Mouse (Mus musculus): Measurements from ENCODE around the gene Ica1. TPM values are rescaled to one million over a fixed set of nuclear protein-coding genes. Genes with fewer than 3 reads are reported as not detected.

Gene Ica1
- polyA plus RNA-seq, 1 experiment from 2014 or later, result 35.6 TPM

DNA sequence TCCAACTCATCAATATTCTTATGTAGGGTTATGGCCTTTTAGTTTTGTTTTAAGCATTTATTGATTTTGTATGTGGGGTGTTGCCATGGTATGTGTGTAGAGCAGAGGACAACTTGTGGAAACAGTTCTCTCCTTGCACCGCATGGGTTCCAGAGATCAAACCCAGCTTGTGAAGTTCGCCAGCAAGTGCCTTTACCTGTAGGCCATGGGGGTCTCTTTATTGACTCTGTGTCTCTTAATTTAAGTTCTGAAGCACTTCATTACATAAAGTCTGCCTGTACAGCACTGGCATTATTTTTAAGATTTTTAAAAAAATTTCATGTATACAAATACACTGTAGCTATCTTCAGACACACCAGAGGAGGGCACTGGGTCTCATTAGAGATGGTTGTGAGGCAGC lies 118.2 kb downstream of the Ica1 start:
- H3K27ac ChIP-seq (ENCODE audit: low read length), result no peak overlapping the region
- no peak overlapping the region for H3K4me2 ChIP-seq (ENCODE audit: low read depth, low read length)
- H3K27me3 ChIP-seq (ENCODE audit: control insufficient read depth, insufficient read depth, low read length), result no peaks in the 10 kb centered on the region
- 90% methylated on average over 2 of the region's 2 CpGs for WGBS
- no peak overlapping the region for H3K4me3 ChIP-seq (replicated peaks; ENCODE audit: low read length)
- H3K4me1 ChIP-seq (ENCODE audit: control insufficient read depth, insufficient read depth, low read length), result peaks cover 3% of the 10 kb centered on the region; the same call in 1 of the 2 replicates
- no peaks in the 10 kb centered on the region for H3K9me3 ChIP-seq (replicated peaks; ENCODE audit: control insufficient read depth, low read length)
- no peak for ATAC-seq (ENCODE audit: insufficient read depth, low FRiP score)
- no peak overlapping the region for H3K9ac ChIP-seq (ENCODE audit: low read length)
- H3K36me3 ChIP-seq (ENCODE audit: control insufficient read depth, insufficient read depth, low read length), result no peaks in the 10 kb centered on the region

DNA sequence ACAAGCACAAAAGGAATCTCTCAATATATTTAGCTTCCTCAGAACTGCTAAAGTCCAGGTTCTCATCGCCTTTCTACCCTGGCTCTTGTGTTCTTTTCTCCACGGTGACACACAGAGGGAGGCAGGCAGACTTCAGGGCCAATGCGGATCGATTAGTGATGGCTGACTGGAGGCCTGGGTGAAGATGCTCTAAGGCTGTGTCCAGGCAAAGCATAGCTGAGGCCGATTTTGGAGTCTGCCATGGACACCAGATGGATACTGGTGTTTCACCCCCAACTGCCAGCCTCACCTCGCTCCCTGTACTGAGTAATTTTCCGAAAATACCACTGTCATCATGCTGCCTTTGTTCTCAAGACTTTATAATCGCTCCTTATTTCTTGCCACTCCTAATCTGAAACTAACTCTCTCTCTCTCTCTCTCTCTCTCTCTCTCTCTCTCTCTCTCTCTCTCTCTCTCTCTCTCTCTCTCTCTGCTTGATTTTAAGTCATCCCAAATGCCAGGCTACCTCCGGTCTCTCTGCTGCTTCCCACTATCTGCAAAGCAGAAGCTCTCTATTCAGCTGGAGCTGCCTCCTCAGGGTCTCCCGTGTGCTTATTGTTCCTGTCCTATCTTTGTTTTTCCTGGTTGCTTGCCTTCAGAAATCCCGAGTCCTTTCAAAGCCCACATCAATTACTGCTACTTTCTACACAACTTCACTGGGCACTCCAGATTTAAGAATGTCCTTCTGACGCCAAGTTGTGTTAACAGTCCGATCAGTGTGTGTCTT lies 118.9 kb downstream of the Ica1 start:
- H3K36me3 ChIP-seq (ENCODE audit: control insufficient read depth, insufficient read depth, low read length), result no peaks in the 10 kb centered on the region
- H3K4me3 ChIP-seq (replicated peaks; ENCODE audit: low read length), result no peak overlapping the region
- no peak overlapping the region for H3K9ac ChIP-seq (ENCODE audit: low read length)
- H3K9me3 ChIP-seq (replicated peaks; ENCODE audit: control insufficient read depth, low read length), result no peaks in the 10 kb centered on the region
- WGBS, result 67% methylated on average over 13 of the region's 13 CpGs
- no peaks in the 10 kb centered on the region for H3K27me3 ChIP-seq (ENCODE audit: control insufficient read depth, insufficient read depth, low read length)
- no peak for ATAC-seq (ENCODE audit: insufficient read depth, low FRiP score)
- H3K4me1 ChIP-seq (ENCODE audit: control insufficient read depth, insufficient read depth, low read length), result peaks cover 3% of the 10 kb centered on the region; the same call in 1 of the 2 replicates
- no peak overlapping the region for H3K4me2 ChIP-seq (ENCODE audit: low read depth, low read length)
- no peak overlapping the region for H3K27ac ChIP-seq (ENCODE audit: low read length)

DNA sequence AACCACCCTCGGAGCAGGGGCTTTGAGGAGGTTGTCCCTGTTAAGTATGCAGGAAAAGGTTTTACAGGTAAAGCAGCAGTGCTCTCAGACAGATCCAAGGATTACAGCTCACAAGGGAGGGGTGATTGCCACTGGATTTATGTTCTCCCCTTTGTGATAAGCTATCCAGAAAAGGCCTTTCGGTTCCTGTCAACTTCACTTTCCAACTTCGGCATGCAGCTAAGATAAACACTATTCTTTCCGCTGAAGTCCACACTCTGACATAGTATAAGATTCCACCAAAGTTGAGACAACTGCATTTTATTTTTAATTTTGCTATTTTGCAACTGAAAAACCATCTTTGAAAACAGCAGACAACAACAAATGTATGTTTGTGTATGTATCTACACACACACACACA lies 119.9 kb downstream of the Ica1 start:
- no peak overlapping the region for H3K4me3 ChIP-seq (replicated peaks; ENCODE audit: low read length)
- no peak overlapping the region for H3K4me2 ChIP-seq (ENCODE audit: low read depth, low read length)
- no peak overlapping the region for H3K27ac ChIP-seq (ENCODE audit: low read length)
- WGBS, result 21% methylated on average over 4 of the region's 4 CpGs
- no peaks in the 10 kb centered on the region for H3K9me3 ChIP-seq (replicated peaks; ENCODE audit: control insufficient read depth, low read length)
- H3K4me1 ChIP-seq (ENCODE audit: control insufficient read depth, insufficient read depth, low read length), result peaks cover 3% of the 10 kb centered on the region; the same call in 1 of the 2 replicates
- no peaks in the 10 kb centered on the region for H3K36me3 ChIP-seq (ENCODE audit: control insufficient read depth, insufficient read depth, low read length)
- H3K9ac ChIP-seq (ENCODE audit: low read length), result no peak overlapping the region
- no peaks in the 10 kb centered on the region for H3K27me3 ChIP-seq (ENCODE audit: control insufficient read depth, insufficient read depth, low read length)
- ATAC-seq (ENCODE audit: insufficient read depth, low FRiP score), result no peak

DNA sequence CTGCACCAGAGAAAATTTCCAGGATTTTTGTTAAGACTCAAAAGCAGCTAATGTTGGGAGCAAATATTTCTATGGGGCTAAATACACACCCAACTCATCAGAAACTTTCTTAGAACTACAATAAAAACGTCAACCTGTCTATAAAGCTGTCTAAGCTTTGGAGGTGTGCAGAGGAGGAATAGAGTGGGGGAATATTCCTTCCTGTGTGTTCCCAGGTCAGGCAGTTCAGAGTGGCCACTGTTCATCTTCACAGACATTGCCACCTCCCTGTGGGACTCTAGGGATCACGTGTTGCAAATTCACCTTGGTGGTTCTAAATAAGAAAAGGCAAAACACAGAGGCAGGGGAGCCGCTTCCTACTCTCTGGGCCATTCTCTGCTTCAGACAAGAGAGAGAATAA lies 120.8 kb downstream of the Ica1 start:
- Histone ChIP-seq H3K4me1 (ENCODE audit: control insufficient read depth, insufficient read depth, low read length) (peaks cover 3% of the 10 kb centered on the region; the same call in 1 of the 2 replicates), H3K27ac (ENCODE audit: low read length) (no peak overlapping the region), H3K4me3 (replicated peaks; ENCODE audit: low read length) (no peak overlapping the region), H3K9me3 (replicated peaks; ENCODE audit: control insufficient read depth, low read length) (no peaks in the 10 kb centered on the region), H3K4me2 (ENCODE audit: low read depth, low read length) (no peak overlapping the region), H3K27me3 (ENCODE audit: control insufficient read depth, insufficient read depth, low read length) (no peaks in the 10 kb centered on the region), H3K9ac (ENCODE audit: low read length) (no peak overlapping the region), H3K36me3 (ENCODE audit: control insufficient read depth, insufficient read depth, low read length) (no peaks in the 10 kb centered on the region)
- ATAC-seq (ENCODE audit: insufficient read depth, low FRiP score), result no peak
- WGBS, result 70% methylated on average over 3 of the region's 3 CpGs

DNA sequence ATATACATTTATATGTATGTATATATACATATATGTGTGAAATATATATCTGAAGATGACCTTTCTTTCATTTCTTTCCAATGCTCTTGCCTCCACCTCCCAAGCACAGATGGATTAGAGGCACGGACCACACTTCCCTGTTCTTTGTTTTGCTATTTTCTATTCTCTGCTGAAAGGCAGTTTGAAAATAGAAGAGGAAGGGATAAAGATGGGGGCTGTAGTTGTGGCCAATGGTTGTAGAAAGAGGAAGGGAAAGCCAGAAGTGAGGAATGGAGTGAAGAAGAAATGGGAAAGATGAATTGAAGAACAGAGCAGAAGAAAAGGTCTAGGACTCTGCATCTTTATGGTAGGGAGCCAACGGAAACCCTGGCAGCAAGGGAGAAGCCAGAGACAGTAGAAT lies 122.8 kb downstream of the Ica1 start:
- no peak overlapping the region for H3K9ac ChIP-seq (ENCODE audit: low read length)
- 79% methylated on average over 2 of the region's 2 CpGs for WGBS
- ATAC-seq (ENCODE audit: insufficient read depth, low FRiP score), result no peak
- no peak overlapping the region for H3K4me3 ChIP-seq (replicated peaks; ENCODE audit: low read length)
- no peaks in the 10 kb centered on the region for H3K9me3 ChIP-seq (replicated peaks; ENCODE audit: control insufficient read depth, low read length)
- no peak overlapping the region for H3K4me2 ChIP-seq (ENCODE audit: low read depth, low read length)
- H3K27me3 ChIP-seq (ENCODE audit: control insufficient read depth, insufficient read depth, low read length), result no peaks in the 10 kb centered on the region
- H3K4me1 ChIP-seq (ENCODE audit: control insufficient read depth, insufficient read depth, low read length), result peaks cover 3% of the 10 kb centered on the region; the same call in 1 of the 2 replicates
- no peaks in the 10 kb centered on the region for H3K36me3 ChIP-seq (ENCODE audit: control insufficient read depth, insufficient read depth, low read length)
- no peak overlapping the region for H3K27ac ChIP-seq (ENCODE audit: low read length)

DNA sequence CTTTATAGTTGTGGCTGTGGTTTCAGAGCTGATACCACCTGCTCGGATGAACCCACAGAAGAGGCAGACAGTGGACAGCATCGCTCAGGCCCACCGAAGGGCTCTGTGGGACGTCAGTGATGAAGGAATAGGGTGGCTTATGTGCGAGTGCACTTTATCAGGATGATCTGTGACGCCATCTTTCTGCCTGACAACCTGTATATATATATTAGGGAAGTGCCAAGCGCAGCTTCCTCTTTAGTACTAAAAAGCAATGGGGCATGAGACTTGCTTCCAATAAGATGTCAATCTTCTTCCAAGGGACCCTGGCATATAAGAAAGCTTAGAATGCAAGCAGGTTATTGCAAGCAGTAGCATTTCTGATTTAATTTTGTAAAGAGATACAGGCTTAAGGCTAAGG lies 127.9 kb downstream of the Ica1 start:
- no peak overlapping the region for H3K4me2 ChIP-seq (ENCODE audit: low read depth, low read length)

DNA sequence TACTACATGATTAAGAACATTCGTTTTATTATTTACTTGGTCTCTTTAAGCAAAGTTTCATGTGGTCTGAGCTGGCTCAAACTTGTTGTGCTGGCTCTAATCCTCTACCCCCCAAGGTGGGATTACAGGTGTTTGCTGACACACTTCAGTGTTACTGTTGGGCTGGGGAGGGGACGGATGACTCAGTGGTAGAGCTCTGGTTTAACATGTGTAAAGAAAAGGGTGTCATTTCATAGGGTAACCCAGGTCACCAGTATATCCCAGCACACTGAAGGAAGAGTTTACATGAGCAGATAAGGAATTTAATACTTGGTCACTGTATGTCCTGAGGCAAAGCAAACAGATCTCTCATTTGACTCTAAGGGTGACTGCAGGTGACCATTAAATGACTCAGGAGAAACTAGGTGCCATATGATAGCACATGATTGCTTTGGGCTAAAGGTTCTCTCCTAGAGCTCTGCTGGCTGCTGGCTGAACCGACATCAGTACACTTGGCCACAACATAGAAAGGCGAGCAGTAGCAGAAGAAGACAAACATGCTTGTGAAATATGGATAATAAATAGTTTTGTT lies 128.9 kb downstream of the Ica1 start:
- ATAC-seq (ENCODE audit: insufficient read depth, low FRiP score), result no peak

More for the DNA sequence above, 127.9 kb downstream of the Ica1 start:
- Histone ChIP-seq H3K4me1 (ENCODE audit: control insufficient read depth, insufficient read depth, low read length) (no peaks in the 10 kb centered on the region), H3K27me3 (ENCODE audit: control insufficient read depth, insufficient read depth, low read length) (no peaks in the 10 kb centered on the region), H3K36me3 (ENCODE audit: control insufficient read depth, insufficient read depth, low read length) (no peaks in the 10 kb centered on the region), H3K9ac (ENCODE audit: low read length) (no peak overlapping the region), H3K4me3 (replicated peaks; ENCODE audit: low read length) (no peak overlapping the region), H3K27ac (ENCODE audit: low read length) (no peak overlapping the region), H3K9me3 (replicated peaks; ENCODE audit: control insufficient read depth, low read length) (no peaks in the 10 kb centered on the region)
- ATAC-seq (ENCODE audit: insufficient read depth, low FRiP score), result no peak
- 81% methylated on average over 7 of the region's 7 CpGs for WGBS

DNA sequence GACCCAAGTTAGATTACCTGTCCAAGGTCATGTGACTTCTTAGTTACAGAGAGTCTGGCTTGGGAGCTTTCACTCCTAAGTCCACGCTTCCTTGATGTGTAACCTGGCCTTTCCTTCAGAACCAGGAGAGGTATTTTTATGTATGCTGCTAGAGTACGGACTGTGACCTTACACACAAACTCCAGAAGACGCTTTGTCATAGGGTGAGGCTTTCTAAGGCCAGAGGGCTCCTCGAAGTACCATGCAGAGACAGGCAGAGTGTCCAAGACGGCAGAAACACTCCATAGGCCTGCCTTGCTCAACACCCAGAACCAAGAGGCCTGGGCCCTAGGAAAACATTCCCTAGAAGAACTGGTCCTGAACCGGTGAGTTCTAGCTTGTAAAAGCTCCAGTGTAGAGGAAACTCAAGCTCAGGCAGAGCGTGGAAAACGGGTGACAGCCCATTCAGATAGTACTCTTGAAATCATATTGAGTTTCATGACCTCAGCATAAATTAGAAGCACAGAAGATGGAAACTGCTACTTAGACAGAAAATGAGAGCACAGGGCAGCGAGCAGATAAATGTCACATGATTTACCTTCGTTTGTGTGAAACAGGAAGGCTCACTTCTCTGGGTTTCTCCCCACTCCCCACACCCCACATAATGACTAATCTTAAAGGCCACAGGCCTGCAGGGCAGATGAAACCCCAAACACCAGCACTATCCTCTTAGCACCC lies 129.9 kb downstream of the Ica1 start:
- Histone ChIP-seq H3K4me1 (ENCODE audit: control insufficient read depth, insufficient read depth, low read length) (peaks cover 6% of the 10 kb centered on the region), H3K27me3 (ENCODE audit: control insufficient read depth, insufficient read depth, low read length) (no peaks in the 10 kb centered on the region), H3K4me2 (ENCODE audit: low read depth, low read length) (no peak overlapping the region), H3K4me3 (replicated peaks; ENCODE audit: low read length) (no peak overlapping the region), H3K36me3 (ENCODE audit: control insufficient read depth, insufficient read depth, low read length) (no peaks in the 10 kb centered on the region), H3K9me3 (replicated peaks; ENCODE audit: control insufficient read depth, low read length) (no peaks in the 10 kb centered on the region), H3K27ac (ENCODE audit: low read length) (no peak overlapping the region), H3K9ac (ENCODE audit: low read length) (no peak overlapping the region)
- no peak for ATAC-seq (ENCODE audit: insufficient read depth, low FRiP score)
- WGBS, result 76% methylated on average over 10 of the region's 10 CpGs

More for the DNA sequence above, 128.9 kb downstream of the Ica1 start:
- WGBS, result 55% methylated on average over 4 of the region's 4 CpGs
- Histone ChIP-seq H3K4me1 (ENCODE audit: control insufficient read depth, insufficient read depth, low read length) (peaks cover 6% of the 10 kb centered on the region), H3K27ac (ENCODE audit: low read length) (no peak overlapping the region), H3K4me2 (ENCODE audit: low read depth, low read length) (no peak overlapping the region), H3K9ac (ENCODE audit: low read length) (no peak overlapping the region), H3K36me3 (ENCODE audit: control insufficient read depth, insufficient read depth, low read length) (no peaks in the 10 kb centered on the region), H3K9me3 (replicated peaks; ENCODE audit: control insufficient read depth, low read length) (no peaks in the 10 kb centered on the region), H3K4me3 (replicated peaks; ENCODE audit: low read length) (no peak overlapping the region), H3K27me3 (ENCODE audit: control insufficient read depth, insufficient read depth, low read length) (no peaks in the 10 kb centered on the region)

All from stomach, embryonic 16.5 days (tissue).